Mouse (Mus musculus) spleen, adult 2 months (tissue): Measurements from ENCODE around the gene Rai1.

ENCODE experiments used
- CTCF ChIP-seq: fragments of 200-500 bp; IDR thresholded peaks from 2 replicates; pipeline ENCODE4 v1.5.1; 2011; ENCODE audit warnings: mild to moderate bottlenecking, inconsistent platforms; ENCODE audit not compliant: insufficient read depth, insufficient read length, insufficient replicate concordance; ENCODE audit errors: extremely low read depth
- POLR2A ChIP-seq: fragments of 200-500 bp; IDR thresholded peaks from 2 replicates; pipeline ENCODE4 v1.6.1; 2011; ENCODE audit warnings: low read depth, low read length, inconsistent platforms

DNA sequence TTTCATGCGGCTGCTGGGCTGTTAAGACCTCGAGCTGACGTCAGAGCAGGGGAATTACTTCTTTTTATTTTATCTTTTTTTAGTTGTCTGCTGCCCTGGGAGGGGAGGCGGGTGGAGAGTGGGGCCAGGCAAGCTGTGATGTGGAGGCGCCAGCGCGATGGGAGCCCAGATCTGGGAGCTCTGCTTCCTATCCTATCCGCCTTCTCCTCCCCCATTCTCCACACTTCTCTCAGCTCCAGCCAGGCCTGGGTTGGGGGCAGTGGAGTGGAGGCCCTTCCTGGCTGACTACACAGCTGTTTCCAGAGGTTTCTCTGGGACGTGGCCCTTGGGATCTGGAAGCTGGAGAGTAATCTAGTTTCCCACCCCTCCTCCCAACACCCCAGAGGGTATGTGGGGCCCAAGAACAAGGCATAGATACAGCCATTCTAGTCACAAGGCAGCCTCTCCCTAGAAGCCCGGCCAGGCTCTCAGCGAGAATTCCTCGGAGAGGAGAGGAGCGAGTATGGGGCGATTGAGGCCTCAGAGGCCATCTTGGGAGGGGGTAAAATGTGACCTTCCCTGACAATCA is 1.8 kb downstream of the Rai1 start:
- no peak for TF ChIP-seq CTCF
- TF ChIP-seq POLR2A = no peak
